Mouse (Mus musculus): ENCODE measurements around the gene Inpp5k.

GRCm38 (mm10) chr11:75654471-75655390, 23.9 kb downstream of the Inpp5k start:
- TF ChIP-seq POLR2A (IDR thresholded peaks at IDR 0.05; ENCODE audit: insufficient read length, low read depth) (no peak), E2F4 (IDR thresholded peaks at IDR 0.05; ENCODE audit: insufficient read depth) (no peak), MYOG (IDR thresholded peaks at IDR 0.05; ENCODE audit: control insufficient read depth in 1 of 3, insufficient read depth in 1 of 3, insufficient read length in 2 of 3, low read depth in 2 of 3) (peak in 2 of 3 experiments; percentile 45 to 88), TCF12 (IDR thresholded peaks at IDR 0.05; ENCODE audit: insufficient read depth, poor library complexity, severe bottlenecking) (no peak)
